In genomic region chr4:128427261-128428030, GRCm38 (mm10) we compare ENCODE assay signal across 13 mouse cellular contexts.
A peak's percentile ranks its signal among the peaks of the same experiment; 100 is the strongest.
DNase-seq lines count a peak whose midpoint lies in the region; ATAC-seq and TF ChIP-seq lines count a peak whose summit lies in the region.
"Had no signal": no experiment of that assay in that cellular context is flagged by ENCODE, and none has a peak within 500 bp of the region (broad histone marks: within the 10 kb centered on the region; RNA-seq: fewer than 3 reads in every experiment).

No protein-coding gene starts in this region.

- H3K4me1 ChIP-seq in hindbrain, postnatal 0 days (ENCODE audit: insufficient read depth, low read length): peaks cover 15% of the 10 kb centered on the region; the same call in 1 of the 2 replicates
- peaks cover 37% of the 10 kb centered on the region for H3K4me1 ChIP-seq in hindbrain, embryonic 13.5 days (replicated peaks)
- peaks cover 27% of the 10 kb centered on the region for H3K4me1 ChIP-seq in kidney, embryonic 15.5 days
- peaks cover 5% of the 10 kb centered on the region; the same call in 1 of the 2 replicates for H3K4me1 ChIP-seq in lung, postnatal 0 days (ENCODE audit: insufficient read depth, low read depth, low read length)

- peak overlapping the region; percentile 5; the same call in 1 of the 2 replicates for H3K27ac ChIP-seq in hindbrain, postnatal 0 days
- no peak overlapping the region for H3K27ac ChIP-seq in hindbrain, embryonic 13.5 days
- peak overlapping the region; percentile 76 for H3K27ac ChIP-seq in kidney, embryonic 15.5 days
- peak overlapping the region; percentile 82 for H3K27ac ChIP-seq in lung, postnatal 0 days (ENCODE audit: low read length)

- 44% methylated on average over 14 of the region's 14 CpGs for WGBS in hindbrain, postnatal 0 days
- 80% methylated on average over 14 of the region's 14 CpGs for WGBS in hindbrain, embryonic 13.5 days
- 81% methylated on average over 14 of the region's 14 CpGs for WGBS in kidney, embryonic 15.5 days
- 62% methylated on average over 14 of the region's 14 CpGs for WGBS in lung, postnatal 0 days

- TF ChIP-seq CTCF in hindbrain, postnatal 0 days (IDR thresholded peaks at IDR 0.05; ENCODE audit: low read depth): no peak
- TF ChIP-seq CTCF in lung, postnatal 0 days (IDR thresholded peaks at IDR 0.05): peak; percentile 2; the same call in 1 of the 2 replicates

- H3K36me3 ChIP-seq in hindbrain, postnatal 0 days (ENCODE audit: insufficient read depth, low read length): no peaks in the 10 kb centered on the region
- 0 out of 2 replicates have a peak, but pooled peaks cover 4% of the 10 kb centered on the region for H3K36me3 ChIP-seq in hindbrain, embryonic 13.5 days
- no peaks in the 10 kb centered on the region for H3K36me3 ChIP-seq in kidney, embryonic 15.5 days
- H3K36me3 ChIP-seq in lung, postnatal 0 days (ENCODE audit: insufficient read depth, low read length): no peaks in the 10 kb centered on the region

- no peaks in the 10 kb centered on the region for H3K27me3 ChIP-seq in hindbrain, postnatal 0 days (ENCODE audit: insufficient read depth, low read length)
- no peaks in the 10 kb centered on the region for H3K27me3 ChIP-seq in hindbrain, embryonic 13.5 days
- no peaks in the 10 kb centered on the region for H3K27me3 ChIP-seq in kidney, embryonic 15.5 days
- no peaks in the 10 kb centered on the region for H3K27me3 ChIP-seq in lung, postnatal 0 days (replicated peaks; ENCODE audit: insufficient read depth, low read length)
- H3K27me3 ChIP-seq: Patski had no signal

- no peaks in the 10 kb centered on the region for H3K9me3 ChIP-seq in hindbrain, postnatal 0 days (ENCODE audit: low read length)
- no peaks in the 10 kb centered on the region for H3K9me3 ChIP-seq in hindbrain, embryonic 13.5 days
- H3K9me3 ChIP-seq in kidney, embryonic 15.5 days (replicated peaks): no peaks in the 10 kb centered on the region
- H3K9me3 ChIP-seq in lung, postnatal 0 days (ENCODE audit: low read length): no peaks in the 10 kb centered on the region

- H3K9ac ChIP-seq in hindbrain, postnatal 0 days (replicated peaks; ENCODE audit: low read length): no peak overlapping the region
- H3K9ac ChIP-seq in hindbrain, embryonic 13.5 days: no peak overlapping the region
- H3K9ac ChIP-seq in kidney, embryonic 15.5 days: no peak overlapping the region
- H3K9ac ChIP-seq in lung, postnatal 0 days (replicated peaks; ENCODE audit: low read depth): no peak overlapping the region

- ATAC-seq in hindbrain, postnatal 0 days: no peak
- ATAC-seq in hindbrain, embryonic 13.5 days (ENCODE audit: low FRiP score): no peak
- ATAC-seq in kidney, embryonic 15.5 days (replicated peaks; ENCODE audit: low FRiP score): no peak; the same call in 1 of the 2 replicates
- ATAC-seq in lung, postnatal 0 days: peak; percentile 84
- ATAC-seq: Patski had no signal

- peak; percentile 77 for TF ChIP-seq EP300 in lung, postnatal 0 days (IDR thresholded peaks at IDR 0.05)

- H3K4me3 ChIP-seq in hindbrain, postnatal 0 days (ENCODE audit: low read length): no peak overlapping the region
- H3K4me3 ChIP-seq in hindbrain, embryonic 13.5 days: no peak overlapping the region
- no peak overlapping the region for H3K4me3 ChIP-seq in kidney, embryonic 15.5 days (replicated peaks)
- H3K4me3 ChIP-seq in lung, postnatal 0 days (ENCODE audit: low read depth, low read length): no peak overlapping the region
- H3K4me3 ChIP-seq: myocyte had no signal

- DNase-seq in hindbrain, postnatal 0 days (ENCODE audit: low spot score): peak; percentile 61
- DNase-seq in cerebellum, adult 9-10 months: peak; percentile 69
- DNase-seq in lung, postnatal 0 days (ENCODE audit: low spot score): peak; percentile 82
- DNase-seq in frontal cortex, postnatal 14 days (ENCODE audit: low spot score in 2 of 2): no peak
- no peak for DNase-seq in left cerebral cortex, adult 9 months (ENCODE audit: low spot score in 2 of 2)
- no peak for DNase-seq in heart, adult 11 months
- DNase-seq: adrenal gland, postnatal 36 days; heart, postnatal 10 days; thymus, postnatal 36 days had no signal

- H3K4me2 ChIP-seq in hindbrain, postnatal 0 days (ENCODE audit: low read depth, low read length): no peak overlapping the region
- H3K4me2 ChIP-seq in hindbrain, embryonic 13.5 days: no peak overlapping the region
- H3K4me2 ChIP-seq in kidney, embryonic 15.5 days: no peak overlapping the region
- peak overlapping the region; percentile 19; the same call in 1 of the 2 replicates for H3K4me2 ChIP-seq in lung, postnatal 0 days (replicated peaks; ENCODE audit: low read depth, low read length)

Comparison
In these comparisons a context has a peak if more than half of its experiments do, and no peak if none do; other contexts are left out.
1. DNase-seq: peak in hindbrain, postnatal 0 days (single experiment), cerebellum, adult 9-10 months (single experiment) and lung, postnatal 0 days (single experiment); none in frontal cortex, postnatal 14 days (0 of 2), left cerebral cortex, adult 9 months (0 of 2) and heart, adult 11 months (single experiment).